Mouse (Mus musculus) ovary, adult 18-20 months (tissue): ENCODE data around the gene Slc41a3.

ENCODE experiments used
- DNase-seq: peaks from one replicate; pipeline ENCODE4 v3.0.0; 2022; ENCODE audit warnings: low spot score, mixed read lengths

Slc41a3 gene

GRCm38 (mm10) chr6:90604533-90605297, at the start of gene Slc41a3:
Gene Slc41a3 (plus strand): TSS chr6:90604725.
- DNase-seq, result peak; percentile 89

- no peak for DNase-seq
Observed at GRCm38 (mm10) chr6:90556534-90557058, 47.9 kb upstream of the Slc41a3 start.

- DNase-seq, result no peak
Observed at GRCm38 (mm10) chr6:90557077-90557476, 47.4 kb upstream of the Slc41a3 start.

GRCm38 (mm10) chr6:90557829-90558693, 46.5 kb upstream of the Slc41a3 start:
- no peak for DNase-seq

- DNase-seq, result no peak
Observed at GRCm38 (mm10) chr6:90560390-90561058, 44.0 kb upstream of the Slc41a3 start.

- no peak for DNase-seq
Observed at GRCm38 (mm10) chr6:90561234-90561781, 43.2 kb upstream of the Slc41a3 start.

GRCm38 (mm10) chr6:90564240-90564639, 40.3 kb upstream of the Slc41a3 start:
- no peak for DNase-seq

- peak; percentile 31 for DNase-seq
Observed at GRCm38 (mm10) chr6:90565357-90566215, 38.9 kb upstream of the Slc41a3 start.

GRCm38 (mm10) chr6:90567486-90567885, 37.0 kb upstream of the Slc41a3 start:
- no peak for DNase-seq

- no peak for DNase-seq
Observed at GRCm38 (mm10) chr6:90567928-90568327, 36.6 kb upstream of the Slc41a3 start.

GRCm38 (mm10) chr6:90568721-90569120, 35.8 kb upstream of the Slc41a3 start:
- DNase-seq, result no peak

- no peak for DNase-seq
Observed at GRCm38 (mm10) chr6:90569736-90570383, 34.7 kb upstream of the Slc41a3 start.

GRCm38 (mm10) chr6:90570392-90570791, 34.1 kb upstream of the Slc41a3 start:
- no peak for DNase-seq

GRCm38 (mm10) chr6:90575261-90575715, 29.2 kb upstream of the Slc41a3 start:
- DNase-seq, result no peak

- DNase-seq, result no peak
Observed at GRCm38 (mm10) chr6:90578174-90578573, 26.4 kb upstream of the Slc41a3 start.

- no peak for DNase-seq
Observed at GRCm38 (mm10) chr6:90582331-90582730, 22.2 kb upstream of the Slc41a3 start.

- no peak for DNase-seq
Observed at GRCm38 (mm10) chr6:90588113-90588512, 16.4 kb upstream of the Slc41a3 start.

GRCm38 (mm10) chr6:90590707-90591106, 13.8 kb upstream of the Slc41a3 start:
- no peak for DNase-seq

GRCm38 (mm10) chr6:90594972-90595371, 9.6 kb upstream of the Slc41a3 start:
- no peak for DNase-seq

GRCm38 (mm10) chr6:90597060-90597459, 7.5 kb upstream of the Slc41a3 start:
- no peak for DNase-seq
